Mouse (Mus musculus) left cerebral cortex, adult 2 months (tissue): ENCODE data around the gene Kdm5a. TPM values are rescaled to one million over a fixed set of nuclear protein-coding genes. Genes with fewer than 3 reads are reported as not detected.
A peak's percentile ranks its signal among the peaks of the same experiment; 100 is the strongest.

Experiments
- DNase-seq, 2 experiments: peaks; one replicate each; pipeline ENCODE4 v3.0.0; 2021 to 2022; ENCODE audit warnings: low spot score in 2 of 2, mixed read lengths in 1 of 2; ENCODE audit errors: extremely low spot score in 1 of 2
- H3K27ac ChIP-seq: fragments of 200-600 bp; 2 replicates; pipeline ENCODE4 v1.8.1; 2022
- H3K4me3 ChIP-seq: fragments of 200-600 bp; 2 replicates; pipeline ENCODE4 v1.8.1; 2022
- CTCF ChIP-seq: fragments of 200-600 bp; IDR thresholded peaks from 2 replicates; pipeline ENCODE4 v1.8.1; 2022; ENCODE audit warnings: antibody characterized with exemption, mild to moderate bottlenecking, moderate library complexity
- intact Hi-C: fragments of 180-260 bp; cut with DNase I; formaldehyde crosslinking; loops from one replicate; pipeline ENCODE4 v1.15.1; 2025
- total RNA-seq, 2 experiments: library from RNA; stranded (reverse); gene quantifications; 2 replicates each; pipeline ENCODE4 v1.2.3; 2021

Kdm5a gene
- total RNA-seq, 2 experiments from 2014 or later, result 45.1 to 46.4 TPM

DNA sequence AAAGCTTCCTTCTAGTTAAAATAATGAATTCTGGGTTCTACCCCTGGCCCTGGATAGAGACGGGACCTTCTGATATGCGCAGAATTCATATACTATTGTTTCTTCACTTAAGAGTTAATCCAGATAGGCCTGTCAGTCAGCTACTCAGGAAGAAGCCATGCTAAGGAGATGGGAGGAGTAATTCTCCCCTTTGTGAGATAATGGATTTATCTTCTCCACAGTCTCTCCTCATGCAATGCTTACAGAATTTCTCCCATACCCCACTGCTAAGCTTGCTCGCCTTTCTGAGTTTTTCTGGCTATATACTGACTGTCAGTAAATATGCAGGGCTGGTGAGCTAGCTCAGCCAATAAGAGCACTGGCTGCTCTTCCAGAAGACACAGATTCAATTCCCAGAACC lies 86.3 kb downstream of the Kdm5a start:
- intact Hi-C loops, result no loop called here
- Histone ChIP-seq H3K4me3 (no peak overlapping the region), H3K27ac (no peak overlapping the region)
- TF ChIP-seq CTCF, result no peak
- no peak for DNase-seq

GRCm38 (mm10) chr6:120452384-120453102 lies 88.6 kb downstream of the Kdm5a start:
- H3K27ac ChIP-seq, result no peak overlapping the region
- no peak for TF ChIP-seq CTCF
- H3K4me3 ChIP-seq, result no peak overlapping the region
- intact Hi-C loops, result no loop called here
- DNase-seq, result no peak

GRCm38 (mm10) chr6:120453103-120453445 lies 89.2 kb downstream of the Kdm5a start:
- Histone ChIP-seq H3K4me3 (no peak overlapping the region), H3K27ac (no peak overlapping the region)
- intact Hi-C loops, result no loop called here
- no peak for DNase-seq
- TF ChIP-seq CTCF, result no peak

DNA sequence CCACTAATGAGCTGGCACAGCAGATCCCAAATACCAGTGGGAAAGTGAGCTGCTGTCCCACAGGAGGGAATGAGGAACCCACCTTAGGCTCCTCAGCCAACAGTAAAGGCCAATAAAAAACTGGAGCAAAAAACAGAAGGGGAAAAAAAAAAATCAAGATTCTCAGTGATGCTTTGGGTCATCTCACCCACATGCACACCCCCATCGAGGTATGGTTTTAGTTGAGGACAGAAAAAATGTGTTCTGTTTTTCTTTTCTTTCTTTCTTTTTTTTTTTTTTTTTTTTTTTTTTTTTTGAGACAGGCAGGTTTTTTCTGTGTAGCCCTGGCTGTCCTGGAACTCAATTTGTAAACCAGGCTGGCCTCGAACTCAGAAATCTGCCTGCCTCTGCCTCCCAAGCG lies 89.6 kb downstream of the Kdm5a start:
- no peak for TF ChIP-seq CTCF
- H3K4me3 ChIP-seq, result no peak overlapping the region
- no peak overlapping the region for H3K27ac ChIP-seq
- intact Hi-C loops, result no loop called here
- no peak for DNase-seq

- Histone ChIP-seq H3K4me3 (no peak overlapping the region), H3K27ac (no peak overlapping the region)
- DNase-seq, result no peak
- no peak for TF ChIP-seq CTCF
- intact Hi-C loops, result no loop called here
These were observed 90.7 kb downstream of the Kdm5a start for GRCm38 (mm10) chr6:120454627-120455077.

- Histone ChIP-seq H3K4me3 (no peak overlapping the region), H3K27ac (no peak overlapping the region)
- intact Hi-C loops, result no loop called here
- peak; percentile 29 for TF ChIP-seq CTCF
- no peak for DNase-seq
These were observed 93.2 kb downstream of the Kdm5a start for GRCm38 (mm10) chr6:120457074-120457473.

DNA sequence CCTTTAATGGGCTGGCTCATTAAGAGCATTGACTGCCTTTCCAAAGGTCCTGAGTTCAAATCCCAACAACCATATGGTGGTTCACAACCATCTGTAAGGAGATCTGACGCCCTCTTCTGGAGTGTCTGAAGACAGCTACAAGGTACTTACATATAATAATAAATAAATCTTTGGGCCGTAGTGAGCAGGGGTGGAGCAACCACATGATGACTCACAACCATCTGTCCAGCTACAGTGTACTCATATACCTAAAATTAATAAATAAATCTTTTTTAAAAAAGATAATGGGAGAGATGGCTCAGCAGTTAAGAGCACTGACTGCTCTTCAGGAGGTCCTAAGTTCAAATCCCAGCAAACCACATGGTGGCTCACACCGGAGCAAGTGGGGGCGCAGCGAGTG lies 93.8 kb downstream of the Kdm5a start:
- intact Hi-C loops, result no loop called here
- H3K4me3 ChIP-seq, result no peak overlapping the region
- DNase-seq, result no peak
- no peak overlapping the region for H3K27ac ChIP-seq
- TF ChIP-seq CTCF, result no peak

- H3K4me3 ChIP-seq, result no peak overlapping the region
- H3K27ac ChIP-seq, result no peak overlapping the region
- intact Hi-C loops, result no loop called here
- TF ChIP-seq CTCF, result no peak
- no peak for DNase-seq
These were observed 97.3 kb downstream of the Kdm5a start for GRCm38 (mm10) chr6:120461217-120461616.

- H3K27ac ChIP-seq, result no peak overlapping the region
- TF ChIP-seq CTCF, result no peak
These were observed 98.3 kb downstream of the Kdm5a start for GRCm38 (mm10) chr6:120462251-120462650.

DNA sequence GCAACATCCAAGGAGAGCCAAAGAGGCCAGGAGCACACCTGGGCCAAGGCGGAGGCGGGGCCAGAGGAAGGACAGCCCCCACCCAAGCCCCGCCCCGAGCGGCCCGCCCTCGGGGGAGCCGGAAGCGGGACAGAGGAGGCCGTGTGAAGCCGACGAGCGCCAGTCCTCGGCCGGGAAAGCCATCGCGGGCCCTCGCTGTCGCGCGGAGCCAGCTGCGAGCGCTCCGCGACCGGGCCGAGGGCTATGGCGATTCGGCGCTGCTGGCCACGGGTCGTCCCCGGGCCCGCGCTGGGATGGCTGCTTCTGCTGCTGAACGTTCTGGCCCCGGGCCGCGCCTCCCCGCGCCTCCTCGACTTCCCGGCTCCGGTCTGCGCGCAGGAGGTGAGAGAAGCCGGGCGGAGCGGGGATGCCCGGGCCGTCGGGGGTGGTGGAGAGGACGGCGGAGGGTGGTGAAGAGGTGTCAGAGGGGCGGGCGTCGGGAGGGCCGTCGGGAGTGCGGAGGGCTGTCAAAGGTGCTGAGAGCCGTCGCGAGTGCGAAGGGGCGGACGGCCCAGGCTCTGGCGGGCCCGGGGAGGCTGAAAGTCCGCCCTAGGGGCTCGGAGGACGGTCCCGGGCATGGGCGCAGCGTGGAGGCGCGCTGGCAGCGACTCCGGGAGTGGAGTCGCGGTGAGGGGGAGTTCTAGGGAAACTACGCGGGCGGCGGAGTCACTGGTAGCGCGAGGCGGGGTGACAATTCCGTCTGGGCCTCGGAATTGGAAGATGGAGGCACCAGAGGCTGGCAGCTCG lies 99.4 kb downstream of the Kdm5a start, which contains the start of gene Il17ra:
TSS of gene Il17ra (plus strand) at position 162 of the 786 bp plus-strand sequence.
- peak within 1 kb of the TSS; percentile 70 for H3K4me3 ChIP-seq
- TF ChIP-seq CTCF, result no peak
- intact Hi-C loops, result no loop called here
- peak within 1 kb of the TSS; percentile 73 for H3K27ac ChIP-seq
- peak; percentile 53 to 70 for DNase-seq

More at GRCm38 (mm10) chr6:120462251-120462650, 98.3 kb downstream of the Kdm5a start:
- no peak for DNase-seq
- intact Hi-C loops, result no loop called here
- H3K4me3 ChIP-seq, result no peak overlapping the region

DNA sequence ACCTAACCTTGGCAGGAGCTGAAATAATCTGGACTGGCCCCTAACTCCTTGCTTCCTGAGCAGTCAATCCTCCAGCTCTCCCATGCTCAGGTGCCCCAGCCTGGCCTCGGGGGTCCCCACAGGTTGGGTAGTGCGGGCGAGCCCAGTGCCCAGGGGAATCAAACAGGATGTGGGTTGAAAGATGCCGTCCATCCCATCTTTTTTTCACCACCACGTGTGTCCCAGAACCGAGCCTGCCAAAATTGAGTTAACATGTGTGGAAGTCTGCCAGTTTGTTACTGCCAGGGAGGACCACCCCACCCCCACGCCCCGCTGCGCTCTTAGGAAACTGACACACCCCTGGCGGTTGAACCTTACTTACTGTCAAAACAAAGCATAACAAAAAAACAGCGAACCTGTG lies 100.0 kb downstream of the Kdm5a start:
- DNase-seq, result no peak
- H3K27ac ChIP-seq, result peak overlapping the region; percentile 73
- peak; percentile 8 for TF ChIP-seq CTCF
- intact Hi-C loops, result no loop called here
- peak overlapping the region; percentile 70 for H3K4me3 ChIP-seq

GRCm38 (mm10) chr6:120464406-120464939 lies 100.5 kb downstream of the Kdm5a start:
- Histone ChIP-seq H3K4me3 (peak overlapping the region; percentile 70), H3K27ac (no peak overlapping the region)
- no peak for TF ChIP-seq CTCF
- no peak for DNase-seq
- intact Hi-C loops, result no loop called here
